Mouse (Mus musculus) layer of hippocampus, adult 9-11 months (tissue): Measurements from ENCODE around the gene Mtmr12.
"Not testable (repeated sequence)": the region's sequence is repeated elsewhere in the genome, so short reads cannot be mapped to it uniquely, and the experiment has no call there.

Source experiments
- DNase-seq: peaks from one replicate; pipeline ENCODE4 v3.0.0; 2022

Gene Mtmr12

GRCm38 (mm10) chr15:12204319-12205159 lies at the start of gene Mtmr12:
Gene Mtmr12, plus strand, starts transcription at chr15:12205028.
- DNase-seq, result peak; percentile 99

- no peak for DNase-seq
These were observed 26.7 kb upstream of the Mtmr12 start for GRCm38 (mm10) chr15:12178126-12178525.

- not testable (repeated sequence) for DNase-seq
These were observed 23.5 kb upstream of the Mtmr12 start for GRCm38 (mm10) chr15:12181181-12181805.

GRCm38 (mm10) chr15:12193880-12194816 lies 10.7 kb upstream of the Mtmr12 start:
- no peak for DNase-seq

GRCm38 (mm10) chr15:12194817-12195735 lies 9.8 kb upstream of the Mtmr12 start:
- DNase-seq, result no peak

- no peak for DNase-seq
These were observed 8.9 kb upstream of the Mtmr12 start for GRCm38 (mm10) chr15:12195966-12196365.

GRCm38 (mm10) chr15:12196410-12197191 lies 8.2 kb upstream of the Mtmr12 start:
- no peak for DNase-seq

GRCm38 (mm10) chr15:12197361-12197760 lies 7.5 kb upstream of the Mtmr12 start:
- no peak for DNase-seq

GRCm38 (mm10) chr15:12200021-12200420 lies 4.8 kb upstream of the Mtmr12 start:
- no peak for DNase-seq

- no peak for DNase-seq
These were observed 3.0 kb upstream of the Mtmr12 start for GRCm38 (mm10) chr15:12201856-12202255.

GRCm38 (mm10) chr15:12202456-12202855 lies 2.4 kb upstream of the Mtmr12 start:
- DNase-seq, result no peak

GRCm38 (mm10) chr15:12203008-12203407 lies 1.8 kb upstream of the Mtmr12 start:
- not testable (repeated sequence) for DNase-seq

GRCm38 (mm10) chr15:12203512-12204318 lies 1.1 kb upstream of the Mtmr12 start:
- no peak for DNase-seq

GRCm38 (mm10) chr15:12205160-12205901 lies 503 bp downstream of the Mtmr12 start:
- no peak for DNase-seq

- DNase-seq, result no peak
These were observed 1.2 kb downstream of the Mtmr12 start for GRCm38 (mm10) chr15:12205902-12206645.

- no peak for DNase-seq
These were observed 1.9 kb downstream of the Mtmr12 start for GRCm38 (mm10) chr15:12206646-12207222.

GRCm38 (mm10) chr15:12207556-12208090 lies 2.8 kb downstream of the Mtmr12 start:
- DNase-seq, result no peak

- DNase-seq, result peak; percentile 93
These were observed 6.7 kb downstream of the Mtmr12 start for GRCm38 (mm10) chr15:12211577-12211976.
